Mouse (Mus musculus): Measurements from ENCODE around the gene 9530003J23Rik. TPM values are rescaled to one million over a fixed set of nuclear protein-coding genes. Genes with fewer than 3 reads are reported as not detected.
"Not testable (repeated sequence)": the region's sequence is repeated elsewhere in the genome, so short reads cannot be mapped to it uniquely, and the experiment has no call there.

9530003J23Rik gene
- polyA plus RNA-seq, 1 experiment from 2014 or later = not detected

DNA sequence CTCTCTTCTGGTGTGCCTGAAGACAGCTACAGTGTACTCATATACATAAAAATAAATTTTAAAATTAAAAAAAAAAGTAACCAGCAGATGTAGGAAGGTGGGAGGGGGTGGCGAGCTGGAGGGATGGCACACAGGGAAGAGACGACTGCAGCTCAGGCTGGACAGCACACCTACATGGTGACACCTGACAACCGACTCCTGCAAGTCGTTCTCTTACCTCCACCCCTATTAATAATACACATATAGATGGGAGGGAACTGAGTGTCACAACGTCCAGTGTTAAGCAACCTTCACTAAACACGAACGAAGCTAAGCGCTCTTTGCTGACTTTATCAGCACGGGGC, 14.8 kb downstream of the 9530003J23Rik start:
- Histone ChIP-seq H3K4me3 (replicated peaks) (peak overlapping the region; percentile 74), H3K9me3 (no peaks in the 10 kb centered on the region), H3K27me3 (replicated peaks) (no peaks in the 10 kb centered on the region), H3K4me1 (replicated peaks) (peaks cover 9% of the 10 kb centered on the region; the same call in 1 of the 2 replicates), H3K9ac (peak overlapping the region; percentile 91), H3K36me3 (peaks cover 18% of the 10 kb centered on the region), H3K4me2 (replicated peaks) (peak overlapping the region; percentile 77), H3K27ac (peak overlapping the region; percentile 98; the same call in 1 of the 2 replicates)
- ATAC-seq = no peak; the same call in 1 of the 2 replicates
- WGBS = under 1% methylated on average over 9 of the region's 9 CpGs

- no peak for ATAC-seq
- peaks cover 9% of the 10 kb centered on the region; the same call in 1 of the 2 replicates for H3K4me1 ChIP-seq (replicated peaks)
- peaks cover 25% of the 10 kb centered on the region for H3K36me3 ChIP-seq
- H3K27me3 ChIP-seq (replicated peaks) = no peaks in the 10 kb centered on the region
- 81% methylated on average over 3 of the region's 3 CpGs for WGBS
- H3K9ac ChIP-seq = no peak overlapping the region
- H3K9me3 ChIP-seq = no peaks in the 10 kb centered on the region
- H3K27ac ChIP-seq = no peak overlapping the region
- H3K4me2 ChIP-seq (replicated peaks) = peak overlapping the region; percentile 77; the same call in 1 of the 2 replicates
- H3K4me3 ChIP-seq (replicated peaks) = no peak overlapping the region
These were observed 15.7 kb downstream of the 9530003J23Rik start for GRCm38 (mm10) chr10:117222821-117223220.

DNA sequence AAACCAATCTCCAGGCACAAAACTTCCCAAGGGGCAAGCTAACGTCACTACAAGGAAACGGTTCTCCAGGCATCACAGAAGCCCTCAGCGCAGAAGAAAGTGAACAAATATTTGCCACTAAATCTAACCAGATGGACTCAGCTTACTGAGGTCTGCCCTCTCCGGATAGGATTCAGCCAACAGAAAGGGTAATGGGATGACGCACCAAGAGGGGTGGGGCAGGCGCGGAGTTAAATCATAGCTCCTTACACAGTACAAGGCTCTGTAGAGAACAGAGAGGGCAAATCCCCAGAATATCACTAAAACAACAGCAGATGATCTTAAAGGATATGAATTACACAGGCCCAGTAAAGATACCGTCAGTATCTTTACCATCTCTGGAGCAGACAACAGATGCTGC, 20.2 kb downstream of the 9530003J23Rik start:
- Histone ChIP-seq H3K9me3 (no peaks in the 10 kb centered on the region), H3K4me3 (replicated peaks) (no peak overlapping the region), H3K4me2 (replicated peaks) (no peak overlapping the region), H3K27ac (no peak overlapping the region), H3K4me1 (replicated peaks) (peaks cover 5% of the 10 kb centered on the region; the same call in 1 of the 2 replicates), H3K27me3 (replicated peaks) (no peaks in the 10 kb centered on the region), H3K36me3 (peaks cover 56% of the 10 kb centered on the region), H3K9ac (no peak overlapping the region)
- 94% methylated on average over 8 of the region's 8 CpGs for WGBS
- no peak for ATAC-seq

DNA sequence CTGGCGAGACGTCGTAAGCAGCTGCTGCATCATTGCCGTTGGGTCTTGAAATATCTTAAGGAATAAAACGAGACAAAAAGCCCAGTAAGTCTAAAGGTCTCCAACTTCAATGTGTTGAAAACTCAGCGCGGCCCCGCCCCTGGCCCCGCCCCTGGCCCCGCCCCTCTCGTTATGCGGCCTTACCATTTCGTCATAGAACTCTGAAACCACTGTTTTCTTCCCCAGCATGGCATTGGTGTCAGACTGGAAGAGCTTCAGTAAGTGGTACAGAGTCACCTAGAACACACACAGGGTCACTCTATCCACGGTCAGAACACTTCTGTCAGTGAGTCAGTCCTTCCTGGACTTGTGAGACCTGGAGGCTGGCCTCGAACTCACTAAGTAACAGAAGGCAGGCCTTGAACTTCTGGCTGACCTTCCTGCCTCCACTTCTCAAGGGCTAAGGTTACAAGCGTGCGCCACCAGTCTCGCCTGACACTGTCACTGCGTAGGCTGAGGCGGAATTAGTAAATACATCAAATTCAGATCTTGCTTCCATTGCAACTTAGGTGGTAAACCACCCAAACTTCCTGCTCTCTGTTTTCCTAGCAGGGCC, 21.2 kb downstream of the 9530003J23Rik start:
- Histone ChIP-seq H3K4me3 (replicated peaks) (no peak overlapping the region), H3K9me3 (no peaks in the 10 kb centered on the region), H3K4me1 (replicated peaks) (no peaks in the 10 kb centered on the region), H3K27ac (no peak overlapping the region), H3K9ac (no peak overlapping the region), H3K36me3 (peaks cover 56% of the 10 kb centered on the region), H3K27me3 (replicated peaks) (no peaks in the 10 kb centered on the region), H3K4me2 (replicated peaks) (no peak overlapping the region)
- ATAC-seq = peak; percentile 24; the same call in 1 of the 2 replicates
- WGBS = 83% methylated on average over 20 of the region's 20 CpGs

DNA sequence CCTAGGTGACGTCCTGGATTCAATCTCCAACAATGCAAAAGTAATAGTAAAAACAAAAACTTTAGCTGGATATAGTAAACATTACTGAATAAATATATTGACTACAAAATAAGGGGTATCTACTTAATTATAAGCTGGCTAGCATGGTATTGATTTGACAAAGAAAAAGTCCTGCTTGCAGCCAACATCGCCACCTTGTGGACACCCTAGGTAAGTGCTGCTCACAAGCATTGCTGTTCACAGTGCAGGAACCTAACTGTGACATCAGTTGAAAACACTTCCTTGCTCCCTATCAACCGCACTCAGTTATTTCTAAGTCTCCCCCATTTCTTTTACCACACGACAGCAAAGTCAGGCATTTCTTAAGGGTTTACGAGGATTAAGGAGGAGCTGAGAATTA, 21.7 kb downstream of the 9530003J23Rik start:
- no peak overlapping the region for H3K9ac ChIP-seq
- no peaks in the 10 kb centered on the region for H3K4me1 ChIP-seq (replicated peaks)
- 0 out of 2 replicates have a peak, but pooled peaks have one; percentile 32 for ATAC-seq
- H3K27ac ChIP-seq = no peak overlapping the region
- H3K4me3 ChIP-seq (replicated peaks) = no peak overlapping the region
- peaks cover 54% of the 10 kb centered on the region for H3K36me3 ChIP-seq
- no peaks in the 10 kb centered on the region for H3K9me3 ChIP-seq
- no peak overlapping the region for H3K4me2 ChIP-seq (replicated peaks)
- H3K27me3 ChIP-seq (replicated peaks) = no peaks in the 10 kb centered on the region
- 67% methylated on average over 5 of the region's 5 CpGs for WGBS

GRCm38 (mm10) chr10:117216132-117216495, 22.4 kb downstream of the 9530003J23Rik start:
- Histone ChIP-seq H3K27ac (no peak overlapping the region), H3K27me3 (replicated peaks) (no peaks in the 10 kb centered on the region), H3K9me3 (no peaks in the 10 kb centered on the region), H3K9ac (no peak overlapping the region), H3K4me2 (replicated peaks) (no peak overlapping the region), H3K4me1 (replicated peaks) (no peaks in the 10 kb centered on the region), H3K36me3 (peaks cover 52% of the 10 kb centered on the region), H3K4me3 (replicated peaks) (no peak overlapping the region)
- no peak for ATAC-seq
- 95% methylated on average over 9 of the region's 9 CpGs for WGBS

DNA sequence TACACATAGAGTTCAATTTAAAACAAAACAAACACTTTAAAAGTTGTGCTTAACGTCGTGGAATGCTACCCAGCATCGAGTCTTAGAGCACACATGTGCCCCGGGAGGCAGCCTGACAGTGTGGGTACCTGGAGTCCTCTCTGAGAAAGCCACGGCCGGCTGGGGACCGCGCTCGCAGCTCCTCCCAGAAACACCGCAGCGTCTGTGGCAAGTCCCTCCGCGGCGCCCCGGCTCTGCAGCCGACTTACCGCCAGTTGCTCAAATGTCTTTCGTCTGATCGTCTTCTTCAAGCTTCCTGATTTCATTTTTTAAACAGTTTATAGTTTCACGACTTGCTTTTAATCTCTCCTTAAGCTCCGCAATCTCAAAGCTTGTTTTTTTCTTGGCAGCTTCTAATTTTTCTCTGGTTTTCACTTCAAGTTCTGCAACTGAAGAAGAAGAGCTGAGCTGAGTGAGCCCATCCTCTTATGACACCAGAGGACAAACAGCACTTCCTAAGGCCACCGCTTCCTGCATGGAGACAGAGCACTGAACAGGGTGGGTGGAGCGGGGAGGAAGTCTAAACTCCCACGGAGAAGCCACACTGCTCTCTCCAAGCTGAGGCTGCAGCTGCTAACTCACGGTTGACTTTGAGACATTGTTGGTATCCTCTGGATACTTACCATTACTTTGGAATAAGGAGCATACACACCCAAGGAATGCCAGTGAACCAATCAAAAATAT, 22.9 kb downstream of the 9530003J23Rik start:
- 85% methylated on average over 25 of the region's 25 CpGs for whole genome bisulfite sequencing
- H3K36me3 ChIP-seq = peaks cover 50% of the 10 kb centered on the region
- ATAC-seq = no peak
- no peaks in the 10 kb centered on the region for H3K9me3 ChIP-seq
- no peak overlapping the region for H3K9ac ChIP-seq
- H3K27me3 ChIP-seq (replicated peaks) = no peaks in the 10 kb centered on the region
- no peak overlapping the region for H3K27ac ChIP-seq
- no peak overlapping the region for H3K4me2 ChIP-seq (replicated peaks)
- H3K4me3 ChIP-seq (replicated peaks) = no peak overlapping the region
- no peaks in the 10 kb centered on the region for H3K4me1 ChIP-seq (replicated peaks)

GRCm38 (mm10) chr10:117211023-117211422, 27.5 kb downstream of the 9530003J23Rik start:
- Histone ChIP-seq H3K4me3 (replicated peaks) (no peak overlapping the region), H3K4me2 (replicated peaks) (no peak overlapping the region), H3K4me1 (replicated peaks) (no peaks in the 10 kb centered on the region), H3K9me3 (no peaks in the 10 kb centered on the region), H3K27me3 (replicated peaks) (no peaks in the 10 kb centered on the region), H3K36me3 (peaks cover 18% of the 10 kb centered on the region), H3K9ac (no peak overlapping the region), H3K27ac (no peak overlapping the region)
- WGBS = 85% methylated on average over 6 of the region's 6 CpGs
- no peak for ATAC-seq

GRCm38 (mm10) chr10:117209469-117209938, 29.0 kb downstream of the 9530003J23Rik start:
- Histone ChIP-seq H3K4me1 (replicated peaks) (no peaks in the 10 kb centered on the region), H3K9ac (no peak overlapping the region), H3K4me2 (replicated peaks) (peak overlapping the region; percentile 59), H3K27ac (no peak overlapping the region), H3K4me3 (replicated peaks) (peak overlapping the region; percentile 25; the same call in 1 of the 2 replicates), H3K36me3 (peaks cover 7% of the 10 kb centered on the region; the same call in 1 of the 2 replicates), H3K27me3 (replicated peaks) (no peaks in the 10 kb centered on the region), H3K9me3 (no peaks in the 10 kb centered on the region)
- 10% methylated on average over 11 of the region's 11 CpGs for WGBS
- ATAC-seq = peak; percentile 78

DNA sequence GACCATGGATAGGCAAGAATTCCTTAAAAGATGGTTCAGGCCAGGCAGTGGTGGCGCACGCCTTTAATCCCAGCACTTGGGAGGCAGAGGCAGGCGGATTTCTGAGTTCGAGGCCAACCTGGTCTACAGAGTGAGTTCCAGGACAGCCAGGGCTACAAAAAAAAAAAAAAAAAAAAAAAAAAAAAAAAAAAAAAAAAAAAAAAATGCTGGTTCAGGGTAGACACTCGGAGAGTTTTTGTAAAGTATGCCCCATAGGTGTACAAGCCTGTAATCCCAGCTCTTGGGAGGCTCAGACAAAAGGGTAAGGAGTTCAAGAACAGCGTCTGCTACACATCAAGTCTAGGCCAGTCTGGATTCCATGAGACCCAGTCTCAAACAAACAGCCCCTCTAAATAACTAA, 29.7 kb downstream of the 9530003J23Rik start:
- H3K27me3 ChIP-seq (replicated peaks); ATAC-seq: not testable (repeated sequence)
- WGBS = 88% methylated on average over 6 of the region's 6 CpGs

DNA sequence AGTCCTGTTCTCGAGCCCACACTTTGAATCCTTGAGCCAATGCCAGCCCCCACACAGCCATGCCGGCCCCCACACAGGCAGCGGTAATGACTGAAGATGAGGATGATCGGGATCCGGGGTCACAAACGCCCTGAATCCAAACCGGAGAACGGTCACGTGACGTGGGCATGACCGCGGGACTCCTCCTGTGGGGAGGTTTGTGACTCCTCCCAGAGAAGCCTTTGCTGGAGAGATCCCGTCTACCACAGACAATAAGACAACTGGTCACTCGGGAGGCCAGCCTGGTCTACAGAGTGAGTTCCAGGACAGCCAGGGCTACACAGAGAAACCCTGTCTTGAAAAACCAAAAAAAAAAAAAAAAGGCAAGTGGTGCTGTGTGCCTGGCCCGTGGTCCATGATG, 30.3 kb downstream of the 9530003J23Rik start:
- Histone ChIP-seq H3K36me3 (peaks cover 4% of the 10 kb centered on the region; the same call in 1 of the 2 replicates), H3K9me3 (no peaks in the 10 kb centered on the region), H3K27ac (no peak overlapping the region), H3K4me2 (replicated peaks) (no peak overlapping the region), H3K9ac (no peak overlapping the region), H3K4me1 (replicated peaks) (0 out of 2 replicates have a peak, but pooled peaks cover 6% of the 10 kb centered on the region), H3K27me3 (replicated peaks) (no peaks in the 10 kb centered on the region), H3K4me3 (replicated peaks) (no peak overlapping the region)
- no peak for ATAC-seq
- 88% methylated on average over 15 of the region's 15 CpGs for WGBS

More for the DNA sequence above, 29.7 kb downstream of the 9530003J23Rik start:
- H3K9me3 ChIP-seq; H3K27ac ChIP-seq; H3K9ac ChIP-seq; H3K36me3 ChIP-seq; H3K4me2 ChIP-seq (replicated peaks); H3K4me3 ChIP-seq (replicated peaks); H3K4me1 ChIP-seq (replicated peaks): not testable (repeated sequence)

GRCm38 (mm10) chr10:117206070-117206469, 32.4 kb downstream of the 9530003J23Rik start:
- no peak overlapping the region for H3K4me3 ChIP-seq (replicated peaks)
- WGBS = 90% methylated on average over 3 of the region's 3 CpGs
- H3K36me3 ChIP-seq = no peaks in the 10 kb centered on the region
- H3K4me1 ChIP-seq (replicated peaks) = peaks cover 13% of the 10 kb centered on the region; the same call in 1 of the 2 replicates
- no peak overlapping the region for H3K9ac ChIP-seq
- H3K4me2 ChIP-seq (replicated peaks) = no peak overlapping the region
- H3K9me3 ChIP-seq = no peaks in the 10 kb centered on the region
- ATAC-seq = no peak
- no peak overlapping the region for H3K27ac ChIP-seq
- no peaks in the 10 kb centered on the region for H3K27me3 ChIP-seq (replicated peaks)
